Mouse (Mus musculus) ES-E14 (cell line): ENCODE measurements around the gene Gucy1b2.

Experiments used
- CHD2 ChIP-seq: IDR thresholded peaks from 2 replicates; pipeline ENCODE4 v1.6.1; 2014; ENCODE audit warnings: mild to moderate bottlenecking, low read depth, low read length, inconsistent platforms
- HCFC1 ChIP-seq: IDR thresholded peaks from 2 replicates; pipeline ENCODE4 v1.6.1; 2012; ENCODE audit warnings: low read length, inconsistent platforms, borderline replicate concordance; ENCODE audit not compliant: insufficient read depth
- MAFK ChIP-seq: IDR thresholded peaks from 2 replicates; pipeline ENCODE4 v1.6.1; 2014; ENCODE audit warnings: mild to moderate bottlenecking, low read depth, low read length, inconsistent platforms; ENCODE audit not compliant: insufficient read depth
- ZC3H11A ChIP-seq: IDR thresholded peaks from 2 replicates; pipeline ENCODE4 v1.6.1; 2012; ENCODE audit warnings: low read depth, mild to moderate bottlenecking, inconsistent platforms, low read length, borderline replicate concordance
- ZNF384 ChIP-seq: IDR thresholded peaks from 2 replicates; pipeline ENCODE4 v1.6.1; 2012; ENCODE audit warnings: low read depth, low read length, inconsistent platforms

- TF ChIP-seq MAFK (no peak), ZNF384 (no peak), CHD2 (no peak), ZC3H11A (no peak), HCFC1 (no peak)
These were observed 109.0 kb downstream of the Gucy1b2 start for GRCm38 (mm10) chr14:62347103-62347502.
